Mouse (Mus musculus): Measurements from ENCODE around the gene Foxf1.

DNA sequence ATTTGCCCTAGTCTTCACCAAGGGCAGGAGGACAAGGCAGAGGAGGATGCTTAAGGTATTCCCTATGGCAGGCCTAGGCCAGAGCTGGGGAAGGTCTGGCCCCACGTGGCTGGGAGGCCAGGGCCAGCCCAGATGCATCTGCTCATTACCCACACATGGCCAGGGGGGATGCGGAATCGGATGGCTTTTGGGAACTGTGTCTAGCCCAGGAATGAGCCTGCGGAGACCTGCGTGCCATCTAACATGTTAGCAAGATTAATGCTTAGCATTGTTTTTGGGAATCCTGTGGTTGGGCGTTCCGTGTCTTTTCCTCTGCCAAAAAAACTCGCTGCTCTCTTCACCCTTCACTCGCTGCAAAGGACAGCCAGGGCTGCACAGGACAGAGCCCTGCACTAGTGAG, 26.1 kb upstream of the Foxf1 start:
- TF ChIP-seq NELFE (IDR thresholded peaks at IDR 0.05; ENCODE audit: low read depth, low read length) = no peak
- TF ChIP-seq CTCF (conservative IDR thresholded peaks at IDR 0.05 in 1 of 2, IDR thresholded peaks at IDR 0.05 in 1 of 2; ENCODE audit: low read depth in 2 of 2, low read length in 2 of 2) = no peak

Measured in CH12.LX (cell line).